Mouse (Mus musculus): ENCODE measurements around the gene Ncdn.

- TF ChIP-seq CTCF (IDR thresholded peaks at IDR 0.05; ENCODE audit: insufficient read depth, low read depth, low read length) = no peak
- TF ChIP-seq POLR2A (IDR thresholded peaks at IDR 0.05; ENCODE audit: insufficient read depth, low read depth, low read length) = no peak
These were observed 56.3 kb downstream of the Ncdn start for GRCm38 (mm10) chr4:126696908-126697307.
